Mouse (Mus musculus): ENCODE data around the gene Bicral.

Bicral gene

DNA sequence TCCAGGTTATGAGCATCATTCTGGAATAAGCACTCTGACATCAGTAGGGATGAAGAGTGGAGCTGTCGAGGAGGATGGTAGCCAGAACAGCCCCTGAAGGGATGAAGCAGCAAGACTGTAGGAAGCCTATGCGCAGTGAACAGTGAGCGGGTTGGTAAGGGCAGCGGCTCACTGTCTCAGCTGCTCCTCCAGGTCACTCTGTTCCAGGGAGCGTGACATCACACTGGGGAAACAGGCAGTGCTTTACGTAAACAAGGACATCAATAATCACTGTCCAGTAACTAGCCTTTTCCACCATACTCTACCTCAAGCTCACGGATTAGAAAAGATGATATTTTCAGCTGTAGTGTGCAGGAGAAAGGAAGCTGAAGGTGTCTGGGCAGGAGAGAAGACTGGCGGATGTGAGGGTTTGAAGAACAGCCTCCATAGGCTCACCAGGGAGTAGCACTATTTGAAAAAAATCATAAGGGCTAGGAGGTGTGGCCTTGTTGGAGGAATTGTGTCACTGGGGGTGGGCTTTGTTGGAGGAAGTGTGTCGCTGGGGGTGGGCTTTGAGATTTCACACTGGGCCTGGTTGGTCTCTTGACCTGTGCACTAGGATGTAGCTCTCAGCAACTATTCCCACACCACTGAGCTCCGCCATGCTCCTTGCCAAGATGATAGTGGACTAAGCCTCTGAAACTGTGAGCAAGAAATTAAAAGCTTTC is 17.8 kb downstream of the Bicral start:
- no peak for DNase-seq

DNA sequence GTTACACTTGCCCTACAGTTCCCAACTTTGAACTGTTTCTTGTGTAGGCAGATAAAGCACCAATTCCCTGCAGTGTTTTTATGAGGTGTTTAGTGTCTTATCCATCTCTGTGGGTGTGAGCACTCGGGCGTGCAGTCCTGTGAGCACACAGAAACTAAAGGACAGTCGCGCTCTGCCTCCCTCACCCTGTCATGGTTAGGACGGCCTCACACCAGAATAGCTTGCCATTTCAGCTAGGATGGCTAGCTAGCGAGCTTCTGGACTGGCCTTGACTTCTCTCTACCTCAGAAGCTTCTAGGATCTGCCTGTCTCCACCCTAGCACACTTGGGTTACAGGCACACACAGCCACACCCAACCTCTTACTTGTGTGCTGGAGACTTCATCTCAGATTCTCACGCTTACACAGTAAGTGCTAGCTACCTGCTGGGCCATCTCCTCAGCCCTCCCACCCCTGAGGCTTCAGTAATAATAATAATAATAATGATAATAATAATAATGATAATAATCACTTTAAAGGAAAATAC is 19.8 kb downstream of the Bicral start:
- DNase-seq: no peak

DNA sequence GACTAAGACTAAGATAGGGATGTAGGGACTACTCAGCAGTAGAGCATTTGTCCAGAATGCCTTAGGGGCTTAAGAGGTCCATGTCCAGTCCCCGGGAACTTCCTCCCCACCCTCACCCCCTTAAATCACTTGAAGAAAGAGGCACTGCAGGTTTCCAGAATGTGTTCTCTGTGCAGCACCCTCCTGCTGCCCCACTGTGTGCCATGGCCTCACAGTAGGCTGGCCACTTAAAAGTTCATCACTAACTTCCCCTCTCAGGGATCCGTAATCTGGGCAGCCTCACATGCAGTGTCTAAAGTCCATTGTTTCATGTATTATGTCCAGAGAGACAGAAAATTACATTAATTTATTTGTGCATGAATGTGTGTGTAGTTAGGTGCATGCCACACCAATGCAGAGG is 20.4 kb downstream of the Bicral start:
- DNase-seq: no peak

DNA sequence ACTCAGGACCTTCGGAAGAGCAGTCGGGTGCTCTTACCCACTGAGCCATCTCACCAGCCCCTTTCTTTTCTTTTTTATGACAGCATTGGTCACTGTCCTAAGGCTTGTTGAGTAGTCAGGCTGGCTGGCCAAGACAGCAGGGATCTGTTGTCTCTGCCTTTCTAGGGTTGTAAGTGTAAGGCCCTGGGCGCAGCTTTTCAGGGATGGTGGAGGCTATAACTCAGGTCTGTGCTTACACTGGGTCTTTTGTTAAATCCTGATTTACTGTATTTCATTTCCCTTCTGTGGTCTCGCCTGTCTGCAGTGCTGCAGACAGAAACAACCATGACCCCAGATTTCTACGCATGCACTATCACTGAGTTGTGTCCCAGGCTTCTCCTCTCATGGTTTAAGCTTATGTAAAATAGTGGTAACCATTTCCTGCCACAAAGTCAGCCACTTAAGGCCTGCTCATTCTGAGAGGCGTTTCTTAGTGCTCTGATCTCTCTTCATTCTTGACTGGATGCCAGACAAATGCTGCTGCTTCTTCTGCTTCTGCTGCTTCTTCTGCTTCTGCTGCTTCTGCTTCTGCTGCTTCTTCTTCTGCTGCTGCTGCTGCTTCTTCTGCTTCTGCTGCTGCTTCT is 23.1 kb downstream of the Bicral start:
- no peak for DNase-seq

DNA sequence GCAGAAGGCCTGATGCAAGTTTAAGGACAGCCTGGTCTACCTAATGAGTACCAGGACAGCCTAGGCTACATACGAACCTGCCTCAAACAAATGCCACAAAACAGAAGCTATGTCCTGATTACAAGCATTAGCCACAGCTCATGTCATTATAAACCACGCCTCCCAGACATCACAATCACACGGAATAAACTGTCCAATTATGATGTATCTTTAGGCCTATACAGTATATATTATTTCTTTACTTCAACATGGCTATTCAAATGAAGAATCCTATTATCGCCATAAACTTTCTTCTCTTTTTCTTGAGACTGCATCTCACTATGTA is 25.3 kb downstream of the Bicral start:
- DNase-seq: no peak

DNA sequence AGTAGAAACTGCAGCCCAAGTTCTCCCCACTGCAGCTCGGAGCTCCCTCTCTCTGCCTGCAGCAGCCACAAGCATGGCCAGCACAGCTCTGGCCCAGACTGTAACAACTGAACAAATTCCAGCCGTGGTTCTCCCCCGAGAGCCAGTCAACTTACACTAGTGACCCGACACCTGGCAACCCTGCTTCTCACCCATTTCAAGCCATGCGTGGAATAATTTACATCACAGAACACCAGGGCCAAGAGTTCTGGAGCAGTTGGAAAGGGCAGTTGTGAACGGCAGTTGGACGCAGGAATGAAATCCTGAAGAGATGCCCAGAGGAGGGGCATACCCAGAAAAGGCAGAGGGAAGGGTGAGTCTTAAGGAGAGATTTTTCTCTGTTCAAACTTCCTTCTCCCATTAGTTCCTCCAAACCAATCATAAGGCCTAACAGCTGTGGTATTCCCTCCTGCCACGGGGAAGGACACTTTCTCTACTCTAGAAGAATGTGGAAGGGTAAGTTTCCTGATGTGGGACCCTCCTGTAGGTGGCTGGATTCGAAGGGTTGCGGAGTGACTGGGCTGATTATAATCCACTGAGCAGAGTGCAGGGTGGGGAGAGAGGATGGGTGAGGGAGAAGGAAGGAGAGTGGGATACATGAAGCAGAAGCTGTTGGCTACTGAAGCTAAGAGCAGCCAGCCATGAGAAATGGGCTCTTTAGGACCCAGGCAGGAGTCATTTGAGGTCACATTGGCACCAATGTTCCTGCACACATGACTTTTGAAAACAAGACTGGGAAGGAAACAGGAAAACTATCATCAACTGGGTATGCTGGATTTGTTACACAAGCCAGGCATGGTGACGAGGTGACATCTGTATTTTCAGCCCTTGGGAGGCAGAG is 25.9 kb downstream of the Bicral start:
- peak in 1 of 2 experiments; percentile 27 for DNase-seq

DNA sequence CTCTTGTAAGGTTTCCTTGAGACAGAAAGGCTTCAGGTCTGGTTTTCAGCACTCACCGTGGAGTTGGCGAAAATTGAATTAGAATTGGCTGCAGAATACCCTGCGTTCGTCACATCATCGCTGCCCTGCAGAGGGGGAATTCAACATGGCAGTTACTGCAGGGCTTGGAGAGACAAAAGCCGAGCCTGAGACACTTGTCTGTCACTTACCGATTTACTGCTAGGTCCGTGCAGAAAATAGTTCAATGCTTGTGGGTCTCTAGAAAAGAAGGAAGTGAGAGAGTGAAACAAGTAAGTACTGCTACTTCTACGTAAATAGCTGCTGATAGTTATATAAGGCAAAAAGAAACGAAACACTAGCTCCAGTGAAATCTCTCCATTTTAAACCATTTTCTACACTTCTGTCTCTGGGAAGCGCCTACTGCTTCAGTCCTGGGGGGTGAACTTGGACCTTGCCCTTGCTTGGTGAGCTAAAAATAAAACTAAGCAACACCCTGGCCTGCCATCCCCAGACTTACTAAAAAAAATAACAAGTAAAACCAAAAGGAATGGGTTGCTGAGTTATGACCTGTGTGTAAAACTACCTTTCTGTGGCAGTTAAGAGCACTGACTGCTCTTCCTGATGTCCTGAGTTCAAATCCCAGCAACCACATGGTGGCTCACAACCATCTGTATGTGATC is 28.3 kb downstream of the Bicral start:
- DNase-seq: no peak

DNA sequence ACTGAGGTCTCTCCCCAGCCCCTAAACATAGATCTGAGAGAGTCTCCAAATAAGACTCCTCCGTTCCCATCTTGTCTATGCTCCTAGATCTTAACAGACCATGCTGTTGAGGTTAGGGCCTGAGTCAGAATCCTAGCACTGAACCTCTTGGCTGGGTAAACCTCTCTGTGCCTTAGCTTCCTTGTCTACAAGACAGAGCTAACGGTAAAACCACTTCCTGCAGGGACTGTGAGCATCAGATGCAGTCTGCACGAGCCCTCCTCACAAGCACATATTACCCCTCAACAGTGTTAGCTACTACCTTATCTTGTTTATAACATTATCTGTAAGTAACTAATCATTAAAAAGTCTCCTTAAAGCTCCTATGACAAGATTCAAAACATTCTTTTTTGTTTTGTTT is 29.3 kb downstream of the Bicral start:
- no peak for DNase-seq

DNA sequence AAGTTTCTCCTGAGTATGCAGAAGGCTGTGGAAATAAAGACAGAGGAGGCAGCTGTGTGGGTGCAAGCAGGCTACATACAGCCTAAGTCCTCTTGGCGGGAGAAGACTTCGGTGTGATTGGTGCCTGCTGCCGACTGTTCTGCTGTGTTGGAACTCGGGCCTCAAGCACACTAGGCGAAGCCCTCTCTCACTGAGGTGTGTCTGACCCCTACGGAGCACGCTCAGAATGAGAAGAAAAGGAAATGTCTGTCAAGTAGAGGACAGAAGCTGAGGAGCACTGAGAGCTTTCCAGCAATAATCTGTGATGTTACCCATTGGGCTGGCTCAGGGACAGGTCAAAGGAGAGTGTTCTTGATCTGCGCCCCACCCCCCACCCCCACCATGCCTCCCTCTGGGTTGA is 35.2 kb downstream of the Bicral start:
- DNase-seq: no peak

DNA sequence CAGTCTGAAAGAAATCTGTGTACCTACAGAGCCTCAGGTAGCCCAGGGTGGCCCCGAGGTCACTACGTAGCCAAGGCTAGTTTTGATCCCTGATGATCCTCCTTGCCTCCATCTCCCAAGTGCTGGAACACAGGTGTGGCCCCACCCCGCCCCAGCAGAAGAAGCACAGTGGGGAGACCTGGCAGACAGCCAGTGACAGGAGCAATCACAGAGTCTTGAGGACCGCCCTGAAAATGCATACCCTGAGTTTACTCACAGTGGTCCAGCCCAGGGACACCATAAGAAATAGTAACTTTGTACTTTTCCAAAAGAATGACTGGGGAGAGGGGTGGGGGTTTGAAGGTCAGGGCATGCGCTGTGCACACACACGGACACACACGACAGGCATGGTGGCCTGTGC is 37.7 kb downstream of the Bicral start:
- peak; percentile 36 to 58 for DNase-seq

DNA sequence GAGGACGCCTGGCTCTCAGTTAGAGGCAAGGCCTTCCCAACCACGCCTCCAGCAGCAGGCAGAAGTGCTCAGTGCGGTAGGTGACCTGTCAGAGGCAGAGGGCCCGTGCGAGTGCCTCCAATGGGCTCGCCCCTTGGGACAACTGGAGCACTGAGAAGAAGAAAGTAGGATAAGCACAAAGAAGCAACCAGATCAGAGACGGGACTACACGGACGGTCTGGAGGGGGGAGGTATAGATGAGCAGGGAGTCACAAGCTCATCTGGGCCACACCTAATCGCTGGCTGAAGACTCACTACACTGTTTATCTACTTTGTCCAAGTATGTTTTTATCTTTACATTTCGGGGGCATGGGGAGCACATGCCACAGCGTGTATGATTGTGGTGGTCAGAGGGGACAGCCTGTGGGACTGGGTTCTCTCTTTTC is 40.5 kb downstream of the Bicral start:
- no peak for DNase-seq

DNA sequence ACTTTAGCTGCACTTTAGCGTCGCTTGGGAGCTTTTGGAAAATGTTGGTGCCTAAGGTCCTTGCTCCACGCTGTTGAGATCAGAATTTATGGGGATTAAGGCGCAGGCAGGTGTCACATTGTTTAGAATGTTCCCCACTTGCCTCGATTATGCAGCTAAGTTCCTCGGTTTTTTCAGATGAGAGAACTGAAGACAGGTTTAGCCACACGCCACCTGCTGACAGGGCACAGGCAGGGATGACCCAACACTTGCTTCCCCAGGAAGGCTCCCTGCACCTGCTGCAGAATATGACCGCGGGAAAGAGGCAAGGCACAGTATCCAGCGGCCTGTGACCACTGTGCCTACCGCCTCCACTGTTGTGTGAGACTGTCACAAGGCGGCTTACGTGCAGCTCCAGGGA is 42.0 kb downstream of the Bicral start:
- no peak for DNase-seq

DNA sequence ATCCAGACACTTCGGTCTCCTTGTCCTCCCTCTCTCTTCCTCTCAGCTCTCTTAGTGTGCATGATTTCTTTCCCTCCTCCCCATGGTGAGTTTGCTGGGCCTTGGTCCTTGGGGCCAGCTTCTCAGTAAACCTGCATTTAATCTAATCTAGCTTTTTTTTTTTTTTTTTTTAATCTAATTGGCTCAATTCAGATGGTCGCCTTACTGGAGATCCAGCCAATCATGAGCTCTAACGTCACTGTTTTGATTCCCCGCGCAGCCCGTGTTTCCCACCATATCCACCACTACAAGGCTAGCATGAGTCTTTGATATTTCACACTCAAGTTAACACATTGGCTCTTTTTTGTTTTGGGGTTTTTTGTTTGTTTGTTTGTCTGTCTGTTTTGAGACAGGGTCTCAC is 43.8 kb downstream of the Bicral start:
- no peak for DNase-seq

DNA sequence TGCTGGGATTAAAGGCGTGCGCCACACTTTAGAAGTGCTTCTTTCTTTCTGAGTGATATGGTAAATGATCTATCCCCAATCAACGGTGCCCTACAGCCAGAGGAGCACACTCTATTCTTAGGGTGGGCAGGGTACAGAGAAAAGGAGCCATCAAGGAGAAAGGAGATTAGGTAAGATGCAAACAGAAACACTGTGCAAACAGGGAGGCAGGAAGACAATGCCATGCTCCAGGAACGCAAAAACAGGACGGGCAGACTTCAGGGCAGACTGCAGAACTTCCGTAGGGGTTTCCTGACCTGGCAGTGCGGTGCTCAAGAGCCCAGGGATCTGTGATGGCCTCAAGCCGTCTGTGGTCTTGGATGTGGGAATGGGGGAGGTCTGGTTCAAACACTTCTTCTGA is 44.6 kb downstream of the Bicral start:
- no peak for DNase-seq

DNA sequence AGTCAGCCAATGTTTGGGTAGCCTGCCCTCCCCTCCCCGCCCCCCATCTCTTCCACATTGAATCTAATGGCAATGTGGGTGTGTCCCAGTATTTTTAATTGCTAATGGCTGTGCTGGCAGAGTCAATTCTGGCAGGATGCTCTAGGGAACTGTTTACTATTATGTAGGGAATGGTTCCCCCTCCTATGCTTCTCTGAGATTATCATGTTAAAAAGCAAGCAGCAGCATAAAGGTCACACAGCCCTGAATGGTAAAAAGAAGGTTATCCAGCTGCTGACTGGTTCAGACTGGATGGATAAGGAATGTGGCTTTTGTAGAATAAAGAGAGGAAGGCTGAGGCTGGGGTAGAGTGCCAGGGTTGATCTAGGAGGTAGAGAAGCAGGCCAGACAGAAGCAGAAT is 45.8 kb downstream of the Bicral start:
- no peak for DNase-seq

DNA sequence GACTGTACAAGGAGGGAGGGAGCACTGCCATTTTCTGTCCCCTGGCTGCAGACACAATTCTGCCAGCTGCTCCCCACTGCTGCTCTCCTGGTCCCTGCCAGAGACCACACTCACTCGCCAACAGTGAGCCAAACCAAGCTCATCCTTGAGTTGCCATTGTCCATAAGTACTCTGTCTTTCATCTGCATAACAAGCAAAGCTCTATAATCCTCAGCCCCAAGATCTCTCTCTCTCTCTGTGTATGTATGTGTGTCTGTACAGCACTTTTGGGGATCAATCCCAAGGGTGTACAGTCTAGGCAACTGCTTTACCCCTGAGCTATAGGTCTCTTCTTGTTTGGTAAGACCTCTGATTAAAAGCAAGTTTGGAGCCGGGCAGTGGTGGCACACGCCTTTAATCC is 47.6 kb downstream of the Bicral start:
- no peak for DNase-seq

DNA sequence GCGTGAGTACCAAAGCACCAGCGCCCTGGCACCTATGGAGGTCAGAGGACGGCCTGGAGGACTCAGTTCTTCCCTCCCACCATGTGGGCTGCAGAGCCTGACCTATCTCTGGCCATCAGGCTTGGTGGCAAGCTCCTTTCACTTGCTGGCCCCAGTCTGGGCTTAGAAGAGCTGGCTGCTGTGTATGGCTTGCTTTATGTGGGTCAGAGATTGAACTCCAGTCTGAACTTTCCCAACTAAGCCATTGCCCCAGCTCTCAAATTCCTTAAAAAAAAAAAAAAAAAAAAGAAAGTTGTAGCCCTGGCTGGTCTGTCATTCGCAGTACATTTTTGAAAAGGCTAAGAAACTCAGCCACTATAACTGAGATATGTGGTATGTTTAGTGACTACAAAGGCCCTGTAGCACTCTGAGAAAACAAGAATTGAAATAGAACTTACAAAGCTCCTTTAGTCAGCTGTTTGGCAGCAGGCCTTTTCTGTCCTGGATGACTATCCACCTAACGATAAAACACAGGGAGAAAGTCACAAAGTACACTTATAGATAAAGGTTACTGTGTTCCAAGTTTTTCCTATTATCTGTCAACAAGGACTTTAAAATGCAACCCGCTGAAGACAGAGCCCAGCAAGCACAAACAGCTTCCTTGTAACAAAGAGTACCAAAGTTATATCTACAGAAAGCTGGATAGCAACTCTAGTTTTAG is 49.0 kb downstream of the Bicral start:
- no peak for DNase-seq

DNA sequence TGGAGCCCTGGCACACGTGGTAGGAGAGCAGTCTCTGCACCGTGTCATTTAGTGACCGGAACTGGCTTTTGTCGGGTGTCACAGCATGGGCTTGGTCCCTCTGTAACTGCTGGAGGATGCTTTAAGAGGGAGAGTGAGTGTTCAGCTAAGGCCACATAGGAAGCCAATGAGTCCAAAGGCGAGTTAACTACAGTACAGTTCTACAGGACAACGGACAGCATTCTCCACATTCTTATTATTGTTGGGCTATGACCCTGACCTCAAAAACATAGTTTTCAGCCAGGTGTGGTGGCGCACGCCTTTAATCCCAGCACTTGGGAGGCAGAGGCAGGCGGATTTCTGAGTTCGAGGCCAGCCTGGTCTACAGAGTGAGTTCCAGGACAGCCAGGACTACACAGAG is 49.9 kb downstream of the Bicral start:
- no peak for DNase-seq

DNA sequence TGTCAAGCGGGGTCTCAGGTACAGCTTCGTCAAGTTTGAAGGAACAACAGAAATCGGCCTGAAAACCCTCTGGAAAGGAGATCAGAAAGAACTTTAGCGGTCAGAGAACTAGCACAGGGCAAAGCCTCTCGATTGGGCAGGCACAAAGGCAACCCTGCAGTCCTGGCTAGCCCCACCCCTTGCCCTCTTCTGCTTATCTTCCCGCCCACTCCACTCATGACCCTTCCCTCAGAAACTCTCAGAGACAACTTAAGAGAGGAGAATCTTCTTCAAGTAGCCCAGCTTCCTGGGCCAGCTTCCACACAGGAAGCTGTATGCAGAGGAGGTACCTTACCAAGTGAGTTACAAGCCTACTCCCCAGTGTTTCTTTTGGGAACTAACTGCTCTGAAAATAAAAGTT is 56.5 kb downstream of the Bicral start:
- no peak for DNase-seq

DNA sequence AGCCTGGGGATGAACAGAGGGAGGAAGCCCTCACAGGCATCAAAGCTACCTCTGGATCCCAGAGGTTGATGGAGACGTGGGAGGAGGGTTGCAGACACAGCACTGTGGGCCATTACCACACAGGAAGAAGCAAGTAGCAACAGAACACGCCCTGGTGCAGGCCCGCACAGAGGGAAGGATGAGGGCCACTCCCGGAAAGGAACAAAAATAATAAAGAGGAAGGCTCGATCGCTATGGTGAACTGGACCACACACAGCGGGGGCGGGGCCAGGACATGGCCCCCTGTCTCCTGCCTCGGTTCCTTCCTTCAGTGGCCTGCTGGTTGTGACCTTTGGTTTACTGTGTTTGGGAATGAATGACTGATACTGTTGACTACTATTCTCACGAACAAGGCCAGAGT is 58.6 kb downstream of the Bicral start:
- no peak for DNase-seq

DNA sequence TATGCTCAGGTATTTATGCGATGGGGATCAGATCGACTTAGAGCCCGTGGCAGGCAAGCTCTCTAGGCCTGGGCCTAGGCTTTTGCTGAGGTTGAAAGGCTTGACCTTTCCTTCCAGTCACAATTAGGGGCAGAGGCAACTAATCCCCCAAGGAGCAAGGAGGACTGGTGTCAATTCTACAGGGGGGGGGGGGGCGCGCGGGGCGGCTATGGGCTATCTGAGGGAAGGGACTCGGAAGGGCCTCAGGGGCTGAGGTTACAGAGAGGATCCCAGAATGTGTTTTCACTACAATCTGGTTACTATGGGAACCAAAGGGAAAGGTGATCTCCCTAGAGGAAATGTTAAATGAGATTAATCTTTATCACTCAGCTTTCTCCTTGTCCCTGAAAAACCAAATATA is 60.9 kb downstream of the Bicral start:
- no peak for DNase-seq

DNA sequence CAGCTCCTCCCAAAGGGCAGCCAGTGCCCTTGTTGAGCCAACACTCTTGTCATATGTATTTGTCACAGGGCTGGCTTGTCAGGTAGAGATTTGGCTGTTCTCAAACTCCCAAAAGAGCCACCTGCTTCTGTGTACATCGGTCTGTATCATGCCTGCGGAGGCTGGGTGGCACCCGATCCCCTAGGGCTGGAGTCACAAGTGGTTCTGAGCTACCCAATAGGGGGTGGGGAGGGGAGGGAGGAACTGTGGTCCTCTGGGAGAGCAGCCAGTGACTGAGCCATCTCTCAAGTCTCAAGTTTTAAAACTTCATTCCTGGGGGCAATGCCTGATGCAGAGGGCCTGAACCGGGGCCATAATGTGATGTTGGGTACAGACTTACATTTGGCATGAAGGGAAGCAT is 61.5 kb downstream of the Bicral start:
- no peak for DNase-seq

DNA sequence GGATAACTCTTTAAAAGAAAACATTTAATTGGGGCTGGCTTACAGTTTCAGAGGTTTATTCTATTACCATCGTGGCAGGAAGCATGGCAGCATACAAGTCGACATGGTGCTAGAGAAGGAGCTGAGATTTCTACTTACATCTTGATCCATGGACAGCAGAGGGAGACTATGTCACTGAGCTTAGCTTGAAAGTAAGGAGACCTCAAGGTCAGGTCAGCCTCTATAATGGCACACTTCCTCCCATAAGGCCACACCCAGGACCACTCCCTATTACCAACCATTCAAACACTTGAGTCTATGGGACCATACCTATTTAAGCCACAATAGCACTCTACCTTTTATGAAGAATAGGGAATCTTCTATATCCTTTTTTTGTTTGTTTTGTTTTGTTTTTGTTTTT is 65.3 kb downstream of the Bicral start:
- no peak for DNase-seq
